Mouse (Mus musculus) gastrocnemius, adult 2 months (tissue): ENCODE data around the gene Fastk. TPM values are rescaled to one million over a fixed set of nuclear protein-coding genes. Genes with fewer than 3 reads are reported as not detected.

Source experiments
- DNase-seq: peaks from one replicate; pipeline ENCODE4 v3.0.0; 2022
- H3K27ac ChIP-seq: fragments of 200-600 bp; 2 replicates; pipeline ENCODE4 v1.8.1; 2022; ENCODE audit warnings: mild to moderate bottlenecking
- H3K4me3 ChIP-seq: fragments of 200-600 bp; 2 replicates; pipeline ENCODE4 v1.8.1; 2022; ENCODE audit warnings: mild to moderate bottlenecking, moderate library complexity
- CTCF ChIP-seq: fragments of 200-600 bp; IDR thresholded peaks from 2 replicates; pipeline ENCODE4 v1.8.1; 2022; ENCODE audit warnings: antibody characterized with exemption, mild to moderate bottlenecking, moderate library complexity
- intact Hi-C: fragments of 180-260 bp; cut with DNase I; formaldehyde crosslinking; loops from one replicate; pipeline ENCODE4 v1.15.1; 2025
- long read RNA-seq, 2 experiments: library from polyadenylated mRNA; stranded (forward); transcript quantifications; one replicate each; pipeline ENCODE4 v2.0.0; 2021
- total RNA-seq, 2 experiments: library from RNA; stranded (reverse); gene quantifications; 2 replicates each; pipeline ENCODE4 v1.2.3; 2021

Fastk gene
- total RNA-seq: 100 to 1,000 TPM; 163 to 214 TPM
- long read RNA-seq, experiment 1, transcript Fastk-213 (9 exons, 2,552 nt): minor isoform, 31 of 796 reads
- long read RNA-seq, experiment 1, transcript Fastk-201 (10 exons, 1,893 nt): major isoform, 639 of 796 reads
- long read RNA-seq, experiment 1, partial matches to known transcripts: 10 of 796 reads
- long read RNA-seq, experiment 1, other reads (novel, unspliced or antisense): 109 of 796 reads
- long read RNA-seq, experiment 2, transcript Fastk-201 (10 exons, 1,893 nt): major isoform, 650 of 797 reads
- long read RNA-seq, experiment 2, transcript Fastk-213 (9 exons, 2,552 nt): minor isoform, 30 of 797 reads
- long read RNA-seq, experiment 2, partial matches to known transcripts: 9 of 797 reads
- long read RNA-seq, experiment 2, other reads (novel, unspliced or antisense): 106 of 797 reads

DNA sequence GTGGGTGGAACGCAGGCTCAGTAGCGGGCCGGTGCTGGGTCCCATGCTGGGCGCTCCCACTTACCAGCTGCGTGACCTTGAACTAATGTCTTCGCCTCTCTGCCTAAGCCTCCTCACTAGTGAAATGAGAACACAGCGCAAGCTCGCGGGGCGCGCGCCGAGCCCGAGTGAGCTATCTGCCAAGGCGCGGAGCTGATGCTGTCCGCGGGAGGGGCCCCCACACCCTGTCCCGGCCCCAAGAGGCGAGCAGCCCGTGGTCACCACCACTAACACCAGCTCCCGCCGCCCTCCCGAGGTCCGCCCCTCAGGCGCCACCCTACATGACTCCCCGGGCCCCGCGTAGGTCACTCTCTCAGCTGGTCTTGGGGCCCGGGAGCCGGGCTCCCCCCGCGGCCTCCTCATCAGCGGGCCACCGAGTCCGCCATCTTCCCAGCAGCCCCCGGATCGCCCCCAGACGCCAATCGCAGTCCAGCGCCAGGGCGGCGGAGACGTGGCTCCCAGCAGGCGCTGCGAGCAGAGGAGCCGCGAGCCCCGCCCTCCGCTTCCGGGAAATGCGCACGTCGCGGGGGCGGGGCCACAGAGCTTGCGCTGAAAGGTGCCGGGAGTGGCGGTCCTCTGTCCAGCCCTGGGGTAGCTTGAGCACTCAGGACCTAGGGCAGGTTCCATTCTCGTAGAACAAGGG is at the start of gene Fastk:
Fastk (minus strand) TSS at position 542 of the 682 bp plus-strand sequence.
- H3K27ac ChIP-seq: peak within 1 kb of the TSS; percentile 98
- intact Hi-C loops: loop anchor here (2.0 kb wide), 1 partner anchor 18 kb away; no protein-coding TSS in a partner anchor
- peak; percentile 97 for DNase-seq
- TF ChIP-seq CTCF: no peak
- H3K4me3 ChIP-seq: peak within 1 kb of the TSS; percentile 79

DNA sequence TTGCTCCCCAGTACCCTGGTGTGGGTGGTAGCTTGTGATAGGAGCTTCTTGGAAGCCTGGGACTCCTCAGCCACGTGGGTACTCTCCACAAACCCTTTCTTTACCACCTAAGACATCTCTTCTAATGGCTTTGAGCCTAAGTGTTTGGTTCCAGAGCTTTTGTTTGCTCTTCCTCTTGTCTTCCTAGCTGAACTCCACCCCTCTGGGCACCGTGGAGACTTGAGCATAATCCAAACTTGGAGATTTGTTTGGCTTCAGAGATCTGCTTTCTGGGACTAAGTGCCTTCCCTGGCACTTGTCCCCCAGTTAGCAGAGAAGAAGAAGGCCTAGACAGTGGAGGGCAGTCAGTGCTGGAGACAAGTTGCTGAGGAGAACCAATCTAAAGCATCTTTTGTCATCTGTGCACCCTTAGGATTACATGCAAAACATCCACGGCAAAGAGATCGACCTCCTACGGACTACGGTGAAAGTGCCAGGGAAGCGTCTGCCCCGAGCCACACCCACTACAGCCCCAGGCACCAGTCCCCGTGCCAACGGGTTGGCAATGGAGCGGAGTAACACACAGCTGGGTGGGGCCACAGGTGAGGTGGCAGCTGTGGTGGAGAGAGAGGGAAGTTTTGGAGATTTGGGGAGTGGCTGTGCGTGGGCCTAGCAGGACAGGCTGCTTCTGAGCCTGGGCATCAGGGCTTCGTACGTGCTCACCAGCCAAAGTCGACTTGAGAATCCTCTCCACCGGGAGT is 47.6 kb upstream of the Fastk start:
- no peak overlapping the region for H3K27ac ChIP-seq
- DNase-seq: no peak
- H3K4me3 ChIP-seq: no peak overlapping the region
- TF ChIP-seq CTCF: no peak
- intact Hi-C loops: no loop called here

DNA sequence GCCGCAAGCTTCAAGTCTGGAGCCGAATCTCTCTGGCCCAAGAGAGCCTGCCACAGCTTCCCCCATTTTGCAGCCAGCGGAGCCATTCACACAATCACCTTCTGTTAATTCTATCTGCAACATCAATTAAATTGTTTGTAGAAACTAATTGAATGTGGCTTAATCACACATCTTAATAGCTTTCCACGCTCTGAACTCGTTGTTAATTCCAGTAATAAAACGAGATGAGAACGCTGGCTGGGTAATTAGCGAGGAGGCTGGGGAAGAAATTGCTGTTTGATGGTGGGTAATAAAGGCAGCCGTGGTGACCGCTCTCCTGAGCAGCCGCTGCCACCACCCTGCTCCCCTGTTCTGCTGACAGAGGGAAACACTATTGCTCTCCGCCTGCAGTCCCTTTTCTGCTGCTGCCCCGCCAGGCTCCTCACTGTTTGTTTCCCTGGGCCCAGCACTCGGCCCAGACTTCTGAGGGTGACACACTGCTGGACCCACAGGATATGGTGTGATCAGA is 45.4 kb upstream of the Fastk start:
- no peak for DNase-seq
- Histone ChIP-seq H3K4me3 (no peak overlapping the region), H3K27ac (no peak overlapping the region)
- intact Hi-C loops: no loop called here
- TF ChIP-seq CTCF: no peak

DNA sequence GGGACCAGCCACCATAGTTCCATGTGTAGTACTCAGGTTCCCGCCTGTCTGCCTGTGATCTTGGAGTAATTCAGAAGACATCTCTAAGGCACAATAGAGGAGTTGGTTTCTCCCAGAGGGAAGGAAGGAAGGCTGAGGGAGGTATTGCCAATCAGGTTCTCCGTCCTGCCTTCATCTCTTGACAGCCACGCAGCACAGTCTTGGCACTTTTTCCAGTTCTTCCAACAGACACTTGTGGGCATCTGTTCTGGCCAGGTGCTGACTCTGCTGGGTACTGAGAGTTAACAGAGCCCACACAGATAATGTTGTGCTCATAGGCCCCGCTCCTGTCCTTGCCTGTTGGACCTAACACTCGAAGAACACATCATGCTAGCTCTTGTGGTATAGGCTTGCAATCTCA is 41.7 kb upstream of the Fastk start:
- no peak for DNase-seq
- TF ChIP-seq CTCF: no peak
- Histone ChIP-seq H3K27ac (peak overlapping the region; percentile 55), H3K4me3 (no peak overlapping the region)
- intact Hi-C loops: no loop called here

DNA sequence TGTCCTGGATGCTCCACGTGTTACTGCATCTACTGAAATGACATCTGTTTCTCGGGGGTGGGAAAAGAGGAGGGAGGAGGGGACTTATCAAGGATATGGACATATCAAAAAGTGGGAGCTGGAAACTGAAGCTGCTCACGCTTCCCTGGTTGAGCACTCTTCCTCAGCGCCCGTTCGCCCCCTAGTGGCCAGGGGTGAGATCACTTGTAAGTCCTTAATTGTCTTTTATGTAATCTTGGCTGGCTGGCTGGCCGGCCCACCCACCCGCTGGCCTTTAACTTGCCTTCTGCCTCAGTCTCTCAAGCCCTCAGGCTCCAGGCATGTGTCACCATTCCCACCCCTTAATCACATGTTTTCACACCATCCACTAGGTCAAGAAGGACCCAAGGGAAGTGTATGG is 41.0 kb upstream of the Fastk start:
- intact Hi-C loops: no loop called here
- TF ChIP-seq CTCF: peak; percentile 92
- H3K27ac ChIP-seq: peak overlapping the region; percentile 55
- DNase-seq: peak; percentile 92
- H3K4me3 ChIP-seq: no peak overlapping the region

DNA sequence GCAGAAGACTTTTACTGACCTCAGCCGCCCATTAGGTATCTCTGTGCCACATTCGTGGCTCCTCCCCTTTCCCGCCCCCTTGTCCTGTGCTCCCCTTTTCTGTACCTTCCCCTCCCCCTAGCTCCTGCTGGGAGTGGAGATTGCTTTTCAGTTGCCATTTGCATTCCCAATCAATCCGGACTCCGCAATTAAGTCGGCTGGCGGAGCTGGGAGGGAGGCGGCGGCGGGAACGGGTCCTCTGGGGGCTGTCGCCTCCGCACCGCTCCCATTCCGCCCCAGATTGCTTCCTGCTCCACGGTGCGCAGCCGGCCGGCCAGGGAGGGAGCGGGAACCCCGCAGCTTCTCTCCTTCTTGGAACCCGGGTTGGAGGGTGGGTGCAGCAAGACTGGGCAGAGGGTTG is 39.9 kb upstream of the Fastk start:
- no peak for TF ChIP-seq CTCF
- intact Hi-C loops: no loop called here
- Histone ChIP-seq H3K4me3 (no peak overlapping the region), H3K27ac (no peak overlapping the region)
- DNase-seq: no peak

DNA sequence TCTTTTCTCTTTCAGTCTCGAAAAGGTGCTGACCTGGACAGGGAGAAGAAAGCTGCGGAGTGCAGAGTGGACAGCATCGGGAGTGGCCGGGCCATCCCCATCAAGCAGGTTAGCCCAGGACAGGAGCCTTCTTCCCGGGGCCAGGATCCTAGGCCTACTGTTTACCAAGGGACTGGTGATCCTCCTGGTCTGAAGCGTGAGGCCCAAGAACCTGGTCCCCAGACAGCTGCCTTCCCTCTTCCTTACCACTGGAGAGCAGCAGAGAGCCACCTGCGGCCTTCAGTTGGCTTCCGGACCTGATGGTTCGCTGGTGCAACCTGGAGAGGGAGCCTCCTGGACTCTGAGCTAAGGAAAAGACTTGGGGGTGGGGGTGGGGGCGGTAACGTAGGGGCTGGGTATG is 38.2 kb upstream of the Fastk start:
- Histone ChIP-seq H3K27ac (no peak overlapping the region), H3K4me3 (no peak overlapping the region)
- DNase-seq: peak; percentile 72
- peak; percentile 77 for TF ChIP-seq CTCF
- intact Hi-C loops: no loop called here

DNA sequence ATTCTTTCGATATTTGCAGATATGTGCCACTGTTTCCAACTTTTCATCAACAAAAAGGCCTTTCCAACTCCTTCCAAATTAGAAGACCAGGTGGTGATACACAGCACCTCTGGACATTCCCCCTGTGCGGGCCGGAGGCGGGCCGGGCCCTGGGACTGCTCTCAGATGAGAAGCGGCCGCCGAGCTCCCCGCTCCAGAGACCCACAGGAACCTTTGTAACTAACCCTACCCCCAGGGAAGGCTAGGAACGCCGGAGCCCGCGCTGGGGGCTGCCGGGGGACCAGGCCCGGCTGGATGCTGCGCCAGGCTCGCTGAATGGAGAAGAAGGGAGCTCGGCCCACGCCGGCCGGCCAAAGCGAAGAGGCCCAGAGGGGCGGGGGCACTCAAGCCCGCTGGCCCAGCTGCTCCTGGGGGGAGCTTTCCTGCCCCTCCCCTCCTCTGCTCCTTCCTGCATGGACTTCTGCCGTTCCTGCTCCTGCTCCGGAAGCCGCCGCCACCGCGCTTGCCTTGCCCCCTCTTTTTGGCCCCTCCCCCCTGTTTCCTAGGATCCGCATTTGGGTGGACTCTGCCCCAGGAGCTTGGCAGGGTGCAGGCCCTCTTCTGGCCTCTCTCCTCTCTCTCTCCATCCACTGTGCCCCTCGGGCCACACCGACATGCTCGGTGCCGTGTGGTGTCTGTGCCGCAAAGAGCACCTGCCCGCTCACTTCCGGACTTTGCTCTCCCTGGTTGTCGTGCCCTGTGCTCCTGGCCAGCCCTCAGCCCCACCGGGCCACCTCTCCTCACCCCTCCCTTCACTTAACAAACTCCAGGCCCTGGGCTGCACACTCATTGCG is 37.4 kb upstream of the Fastk start:
- no peak for DNase-seq
- no peak for TF ChIP-seq CTCF
- Histone ChIP-seq H3K27ac (no peak overlapping the region), H3K4me3 (no peak overlapping the region)
- intact Hi-C loops: no loop called here

DNA sequence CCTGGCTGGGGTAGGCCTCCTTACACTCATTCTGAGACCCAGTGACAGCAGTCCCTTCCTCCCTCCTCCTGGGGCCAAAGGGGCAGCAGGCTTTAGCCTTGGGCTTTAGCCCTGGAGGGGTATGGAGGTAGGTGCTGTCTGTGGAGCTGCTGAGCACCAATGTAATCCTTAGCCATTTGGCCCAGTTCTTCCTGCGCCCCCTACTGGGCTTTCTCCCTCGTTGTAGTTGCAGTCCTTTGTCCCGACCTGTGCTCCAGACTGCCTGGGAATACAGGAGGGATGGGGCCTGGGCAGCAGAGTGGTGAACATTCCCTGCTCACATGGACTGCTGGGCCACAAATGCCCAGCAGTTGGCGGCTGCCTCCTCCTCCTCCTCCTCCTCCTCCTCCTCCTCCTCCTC is 36.6 kb upstream of the Fastk start:
- Histone ChIP-seq H3K27ac (no peak overlapping the region), H3K4me3 (no peak overlapping the region)
- intact Hi-C loops: no loop called here
- TF ChIP-seq CTCF: peak; percentile 69
- peak; percentile 65 for DNase-seq

DNA sequence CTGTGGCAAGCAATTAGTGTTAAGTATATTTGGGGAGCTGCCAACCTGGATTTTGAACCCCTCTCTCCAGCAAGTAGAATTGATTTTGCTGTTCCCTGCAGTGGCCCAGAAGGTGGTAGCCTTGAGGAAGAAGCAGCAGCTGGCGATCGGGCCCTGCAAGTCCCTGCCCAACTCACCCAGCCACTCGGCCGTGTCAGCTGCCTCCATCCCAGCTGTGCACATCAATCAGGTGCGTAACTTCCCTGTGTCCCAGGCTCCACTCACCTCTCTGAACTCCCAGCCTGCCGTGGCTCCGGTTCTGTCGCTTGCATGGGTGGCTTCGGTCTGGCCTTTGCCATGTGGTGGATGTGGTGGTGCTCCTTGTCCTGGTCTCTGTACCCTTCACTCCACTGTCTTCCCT is 32.8 kb upstream of the Fastk start:
- TF ChIP-seq CTCF: no peak
- DNase-seq: no peak
- Histone ChIP-seq H3K4me3 (no peak overlapping the region), H3K27ac (no peak overlapping the region)
- intact Hi-C loops: no loop called here

DNA sequence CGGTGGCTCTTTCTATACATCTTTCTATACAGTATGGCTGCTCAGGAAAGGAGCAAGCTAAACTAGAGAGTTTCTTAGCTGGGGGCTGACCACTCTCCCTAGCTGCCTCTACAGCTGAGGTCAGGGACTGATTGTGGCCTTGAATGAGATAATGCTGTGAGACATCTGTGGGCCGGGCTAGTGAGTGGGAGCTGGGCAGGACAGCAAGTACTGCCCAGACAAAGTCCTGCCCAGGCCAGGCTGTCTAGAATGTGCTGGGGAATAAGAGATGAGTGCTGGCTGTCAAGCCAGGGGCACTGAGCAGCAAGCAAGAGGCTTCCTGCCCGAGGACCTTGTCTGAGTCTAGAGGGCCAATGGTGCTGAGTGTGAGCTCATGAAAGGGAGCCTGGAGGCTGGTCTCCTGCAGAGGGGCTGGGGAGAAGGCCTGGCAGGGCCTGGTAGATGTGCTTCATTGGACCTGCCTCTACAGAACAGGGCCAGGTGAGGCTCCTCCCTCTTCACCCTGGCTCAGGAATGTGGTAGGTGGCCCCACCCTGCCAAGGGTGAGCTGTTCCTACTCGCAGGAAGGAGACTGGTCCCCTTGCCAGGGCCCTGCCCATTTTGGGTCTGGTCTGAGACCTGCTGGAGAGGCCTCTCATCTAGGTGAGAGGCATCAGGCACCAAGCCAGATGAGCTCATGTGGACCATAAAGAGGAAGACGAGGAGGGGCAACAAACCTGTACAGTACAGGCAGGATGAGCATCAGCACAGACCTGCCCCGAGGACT is 30.6 kb upstream of the Fastk start:
- peak overlapping the region; percentile 63; the same call in 1 of the 2 replicates for H3K27ac ChIP-seq
- peak overlapping the region; percentile 73 for H3K4me3 ChIP-seq
- intact Hi-C loops: no loop called here
- TF ChIP-seq CTCF: no peak
- no peak for DNase-seq
